Mouse (Mus musculus): ENCODE data around the gene Arnt2. TPM values are rescaled to one million over a fixed set of nuclear protein-coding genes. Genes with fewer than 3 reads are reported as not detected.

Gene Arnt2
- polyA plus RNA-seq, 1 experiment from 2014 or later = 12.2 TPM

GRCm38 (mm10) chr7:84251667-84252066, 158.3 kb downstream of the Arnt2 start:
- 81% methylated on average over 2 of the region's 2 CpGs for WGBS
- H3K4me2 ChIP-seq = no peak overlapping the region
- no peak overlapping the region for H3K4me3 ChIP-seq (replicated peaks)
- H3K36me3 ChIP-seq = no peaks in the 10 kb centered on the region
- peaks cover 20% of the 10 kb centered on the region for H3K4me1 ChIP-seq
- H3K9ac ChIP-seq = no peak overlapping the region
- ATAC-seq (replicated peaks; ENCODE audit: low FRiP score) = no peak
- no peaks in the 10 kb centered on the region for H3K9me3 ChIP-seq (replicated peaks)
- no peak overlapping the region for H3K27ac ChIP-seq
- H3K27me3 ChIP-seq = no peaks in the 10 kb centered on the region

DNA sequence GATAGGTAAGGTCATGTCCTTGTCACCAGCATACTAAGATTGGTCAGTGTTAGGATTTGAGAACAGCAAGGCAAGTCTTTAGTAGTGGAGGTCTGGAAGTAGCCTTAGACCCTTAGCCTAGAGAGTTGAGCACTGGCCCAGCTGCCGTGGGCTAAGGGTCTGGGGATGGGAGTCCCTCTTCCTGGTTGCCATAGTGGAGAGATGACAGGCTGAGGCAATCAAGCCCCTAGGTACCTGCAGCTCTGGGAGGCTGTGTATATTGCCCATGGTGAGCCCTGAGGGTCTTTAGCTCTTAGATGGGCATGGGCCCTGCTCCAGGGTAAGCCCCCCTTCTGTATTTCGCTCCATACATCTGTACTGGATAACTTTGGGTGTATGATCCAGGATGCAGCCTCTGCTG, 159.2 kb downstream of the Arnt2 start:
- Histone ChIP-seq H3K9me3 (replicated peaks) (no peaks in the 10 kb centered on the region), H3K4me1 (peaks cover 20% of the 10 kb centered on the region)
- 94% methylated on average over 2 of the region's 2 CpGs for WGBS

DNA sequence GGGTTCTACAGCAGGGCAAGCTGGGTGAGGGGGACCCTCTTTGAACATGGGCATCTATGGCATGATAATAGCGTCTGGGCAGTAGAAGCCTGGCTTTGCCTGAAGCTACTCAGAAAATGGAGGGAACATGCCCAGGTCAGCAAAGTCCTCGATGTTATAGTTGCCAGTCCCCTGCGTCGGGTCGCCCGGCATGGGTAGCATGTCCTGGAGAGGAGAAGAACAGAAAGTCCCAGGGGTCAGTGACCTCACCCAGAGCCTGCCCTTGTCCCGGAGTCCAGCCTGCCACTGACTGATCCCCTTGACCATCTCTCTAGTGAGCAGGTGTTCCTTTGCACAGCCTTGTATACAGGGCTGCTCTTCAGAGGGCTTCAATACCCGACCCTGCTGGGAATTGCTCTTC, 160.0 kb downstream of the Arnt2 start:
- 0 out of 2 replicates have a peak overlapping the region, but pooled peaks have one; percentile 4 for H3K27ac ChIP-seq
- no peak for ATAC-seq (replicated peaks; ENCODE audit: low FRiP score)

More for the DNA sequence above, 159.2 kb downstream of the Arnt2 start:
- Histone ChIP-seq H3K4me3 (replicated peaks) (no peak overlapping the region), H3K9ac (no peak overlapping the region), H3K36me3 (no peaks in the 10 kb centered on the region), H3K27me3 (no peaks in the 10 kb centered on the region), H3K27ac (no peak overlapping the region), H3K4me2 (no peak overlapping the region)
- no peak for ATAC-seq (replicated peaks; ENCODE audit: low FRiP score)

GRCm38 (mm10) chr7:84249381-84249780, 160.6 kb downstream of the Arnt2 start:
- Histone ChIP-seq H3K4me3 (replicated peaks) (no peak overlapping the region), H3K9me3 (replicated peaks) (no peaks in the 10 kb centered on the region), H3K27me3 (no peaks in the 10 kb centered on the region), H3K27ac (0 out of 2 replicates have a peak overlapping the region, but pooled peaks have one; percentile 4), H3K36me3 (no peaks in the 10 kb centered on the region), H3K9ac (no peak overlapping the region), H3K4me1 (peaks cover 20% of the 10 kb centered on the region), H3K4me2 (no peak overlapping the region)
- 36% methylated on average over 7 of the region's 7 CpGs for WGBS
- no peak for ATAC-seq (replicated peaks; ENCODE audit: low FRiP score)

More for the DNA sequence above, 160.0 kb downstream of the Arnt2 start:
- no peaks in the 10 kb centered on the region for H3K27me3 ChIP-seq
- no peaks in the 10 kb centered on the region for H3K36me3 ChIP-seq
- WGBS = 85% methylated on average over 8 of the region's 8 CpGs
- no peak overlapping the region for H3K4me3 ChIP-seq (replicated peaks)
- peaks cover 20% of the 10 kb centered on the region for H3K4me1 ChIP-seq
- no peaks in the 10 kb centered on the region for H3K9me3 ChIP-seq (replicated peaks)
- no peak overlapping the region for H3K9ac ChIP-seq
- H3K4me2 ChIP-seq = no peak overlapping the region

DNA sequence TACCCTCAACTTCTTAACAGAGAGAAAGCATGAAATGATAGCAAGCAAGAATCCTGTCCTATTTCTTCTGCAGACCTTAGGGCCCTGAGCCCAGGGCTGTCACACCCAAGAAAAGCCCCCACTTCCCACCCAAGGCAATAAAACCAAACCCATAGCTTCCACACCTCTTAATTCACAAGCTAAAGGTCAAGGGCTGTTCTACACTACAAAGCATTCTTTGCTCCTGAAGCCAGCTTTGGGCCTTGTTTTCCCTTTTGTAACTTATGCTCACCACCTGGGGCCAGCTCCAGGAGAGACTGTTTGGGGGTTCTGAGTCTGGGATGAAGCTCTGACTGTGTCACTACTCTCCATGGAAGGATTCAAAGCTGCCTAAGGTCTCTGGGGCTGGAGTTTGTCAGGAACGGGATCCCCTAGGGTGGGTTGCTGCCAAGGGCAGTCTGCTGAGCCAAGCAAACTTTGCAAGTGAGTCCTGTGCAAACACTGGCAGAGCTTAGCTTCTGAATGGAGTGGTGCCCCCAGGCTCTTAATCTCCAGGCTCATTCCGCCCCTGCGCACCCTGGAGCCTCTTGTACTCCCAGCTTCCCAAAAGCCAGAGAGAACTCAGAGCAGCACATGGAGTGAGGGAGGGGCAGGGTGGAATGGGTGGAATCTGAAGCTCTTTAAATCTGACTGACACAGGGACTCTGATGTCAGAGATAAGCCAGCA, 161.9 kb downstream of the Arnt2 start:
- Histone ChIP-seq H3K4me1 (peaks cover 20% of the 10 kb centered on the region), H3K4me3 (replicated peaks) (no peak overlapping the region), H3K4me2 (no peak overlapping the region), H3K27ac (peak overlapping the region; percentile 88), H3K9me3 (replicated peaks) (no peaks in the 10 kb centered on the region), H3K9ac (no peak overlapping the region), H3K36me3 (no peaks in the 10 kb centered on the region), H3K27me3 (no peaks in the 10 kb centered on the region)
- no peak for ATAC-seq (replicated peaks; ENCODE audit: low FRiP score)
- 48% methylated on average over 3 of the region's 3 CpGs for WGBS

- Histone ChIP-seq H3K4me3 (replicated peaks) (no peak overlapping the region), H3K9ac (no peak overlapping the region), H3K27ac (peak overlapping the region; percentile 88), H3K36me3 (no peaks in the 10 kb centered on the region), H3K9me3 (replicated peaks) (no peaks in the 10 kb centered on the region), H3K27me3 (no peaks in the 10 kb centered on the region), H3K4me2 (no peak overlapping the region), H3K4me1 (peaks cover 20% of the 10 kb centered on the region)
- 83% methylated on average over 5 of the region's 5 CpGs for WGBS
- no peak for ATAC-seq (replicated peaks; ENCODE audit: low FRiP score)
Observed at GRCm38 (mm10) chr7:84246878-84247277, 163.1 kb downstream of the Arnt2 start.

- Histone ChIP-seq H3K36me3 (no peaks in the 10 kb centered on the region), H3K27ac (peak overlapping the region; percentile 88), H3K9ac (no peak overlapping the region), H3K27me3 (no peaks in the 10 kb centered on the region), H3K4me3 (replicated peaks) (no peak overlapping the region), H3K4me2 (no peak overlapping the region), H3K9me3 (replicated peaks) (no peaks in the 10 kb centered on the region), H3K4me1 (peaks cover 20% of the 10 kb centered on the region)
- ATAC-seq (replicated peaks; ENCODE audit: low FRiP score) = peak; percentile 84
- 54% methylated on average over 2 of the region's 2 CpGs for WGBS
Observed at GRCm38 (mm10) chr7:84246093-84246492, 163.9 kb downstream of the Arnt2 start.

GRCm38 (mm10) chr7:84240406-84240805, 169.6 kb downstream of the Arnt2 start:
- no peak for ATAC-seq (replicated peaks; ENCODE audit: low FRiP score)
- Histone ChIP-seq H3K9me3 (replicated peaks) (no peaks in the 10 kb centered on the region), H3K27me3 (no peaks in the 10 kb centered on the region), H3K36me3 (no peaks in the 10 kb centered on the region), H3K4me1 (0 out of 2 replicates have a peak, but pooled peaks cover 6% of the 10 kb centered on the region), H3K27ac (no peak overlapping the region), H3K4me2 (no peak overlapping the region), H3K9ac (no peak overlapping the region), H3K4me3 (replicated peaks) (no peak overlapping the region)
- 67% methylated on average over 3 of the region's 3 CpGs for WGBS

GRCm38 (mm10) chr7:84237655-84238054, 172.3 kb downstream of the Arnt2 start:
- Histone ChIP-seq H3K27me3 (no peaks in the 10 kb centered on the region), H3K36me3 (no peaks in the 10 kb centered on the region), H3K27ac (no peak overlapping the region), H3K4me1 (0 out of 2 replicates have a peak, but pooled peaks cover 6% of the 10 kb centered on the region), H3K4me2 (no peak overlapping the region), H3K4me3 (replicated peaks) (no peak overlapping the region), H3K9me3 (replicated peaks) (no peaks in the 10 kb centered on the region), H3K9ac (no peak overlapping the region)
- WGBS = 23% methylated on average over 4 of the region's 4 CpGs
- peak; percentile 69; the same call in 1 of the 2 replicates for ATAC-seq (replicated peaks; ENCODE audit: low FRiP score)

DNA sequence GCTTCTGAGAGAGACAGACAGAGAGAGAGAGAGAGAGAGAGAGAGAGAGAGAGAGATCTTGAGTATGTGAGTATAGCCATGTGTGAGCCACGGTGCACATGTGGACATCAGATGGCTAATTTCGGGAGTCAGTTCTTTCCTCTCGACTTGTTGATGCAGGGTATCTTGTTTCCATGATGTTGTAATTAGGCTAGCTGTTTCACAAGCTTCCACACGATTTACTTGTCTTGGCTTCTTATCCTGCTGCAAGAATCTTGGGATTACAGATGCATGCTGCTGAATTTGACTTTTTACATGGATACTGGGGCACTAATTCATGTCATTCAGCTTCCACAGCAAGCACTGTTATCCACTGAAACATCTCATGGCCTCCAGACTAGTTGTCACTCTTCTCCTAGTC, 178.6 kb downstream of the Arnt2 start:
- H3K9me3 ChIP-seq (replicated peaks) = no peaks in the 10 kb centered on the region
- H3K4me1 ChIP-seq = no peaks in the 10 kb centered on the region
- ATAC-seq (replicated peaks; ENCODE audit: low FRiP score) = no peak
- no peak overlapping the region for H3K9ac ChIP-seq
- 57% methylated on average over 4 of the region's 4 CpGs for WGBS
- no peak overlapping the region for H3K27ac ChIP-seq
- no peaks in the 10 kb centered on the region for H3K36me3 ChIP-seq
- H3K27me3 ChIP-seq = no peaks in the 10 kb centered on the region
- H3K4me3 ChIP-seq (replicated peaks) = no peak overlapping the region
- no peak overlapping the region for H3K4me2 ChIP-seq

GRCm38 (mm10) chr7:84227652-84228051, 182.3 kb downstream of the Arnt2 start:
- 73% methylated on average over 1 of the region's 1 CpGs for WGBS
- no peak overlapping the region for H3K27ac ChIP-seq
- no peak overlapping the region for H3K4me2 ChIP-seq

DNA sequence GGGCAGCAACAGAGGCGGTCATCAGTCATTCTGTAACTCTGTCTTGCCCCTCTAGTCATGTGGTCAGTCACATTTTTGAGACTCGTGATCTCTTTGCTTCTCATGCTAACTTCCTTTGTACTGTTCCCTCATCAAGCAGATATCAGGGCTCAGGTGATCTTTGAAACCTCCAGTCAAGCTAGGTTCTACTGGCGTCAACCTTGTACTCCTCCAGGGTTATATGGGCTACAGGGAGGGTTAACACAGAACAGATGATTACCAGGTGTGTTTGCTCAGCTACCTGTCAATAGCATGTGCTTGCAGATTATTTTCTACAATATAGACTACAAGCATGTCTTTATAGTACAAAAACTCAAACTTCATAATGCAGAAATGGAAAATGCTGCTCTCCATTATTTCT, 183.1 kb downstream of the Arnt2 start:
- no peak for ATAC-seq (replicated peaks; ENCODE audit: low FRiP score)
- Histone ChIP-seq H3K9me3 (replicated peaks) (no peaks in the 10 kb centered on the region), H3K9ac (no peak overlapping the region), H3K4me3 (replicated peaks) (no peak overlapping the region), H3K4me1 (no peaks in the 10 kb centered on the region), H3K27me3 (no peaks in the 10 kb centered on the region), H3K27ac (no peak overlapping the region), H3K36me3 (no peaks in the 10 kb centered on the region), H3K4me2 (no peak overlapping the region)
- WGBS = 82% methylated on average over 3 of the region's 3 CpGs

More at GRCm38 (mm10) chr7:84227652-84228051, 182.3 kb downstream of the Arnt2 start:
- no peaks in the 10 kb centered on the region for H3K4me1 ChIP-seq
- ATAC-seq (replicated peaks; ENCODE audit: low FRiP score) = no peak
- no peaks in the 10 kb centered on the region for H3K9me3 ChIP-seq (replicated peaks)
- no peaks in the 10 kb centered on the region for H3K36me3 ChIP-seq
- H3K9ac ChIP-seq = no peak overlapping the region
- no peak overlapping the region for H3K4me3 ChIP-seq (replicated peaks)
- H3K27me3 ChIP-seq = no peaks in the 10 kb centered on the region

GRCm38 (mm10) chr7:84212112-84212511, 197.9 kb downstream of the Arnt2 start:
- Histone ChIP-seq H3K4me3 (replicated peaks) (no peak overlapping the region), H3K4me2 (no peak overlapping the region), H3K36me3 (no peaks in the 10 kb centered on the region), H3K4me1 (0 out of 2 replicates have a peak, but pooled peaks cover 5% of the 10 kb centered on the region), H3K9me3 (replicated peaks) (no peaks in the 10 kb centered on the region), H3K9ac (no peak overlapping the region), H3K27ac (no peak overlapping the region), H3K27me3 (no peaks in the 10 kb centered on the region)
- no peak for ATAC-seq (replicated peaks; ENCODE audit: low FRiP score)
- 41% methylated on average over 1 of the region's 1 CpGs for WGBS

Data from kidney, embryonic 15.5 days (tissue).